Mouse (Mus musculus) thymus, adult 2 months (tissue): ENCODE measurements around the gene Rimbp2.

Experiments
- CTCF ChIP-seq: fragments of 200-500 bp; IDR thresholded peaks from 2 replicates; pipeline ENCODE4 v1.5.1; 2012; ENCODE audit warnings: mild to moderate bottlenecking, control low read depth, low read length, moderate library complexity, borderline replicate concordance; ENCODE audit not compliant: control insufficient read depth, poor library complexity, insufficient read depth; ENCODE audit errors: extremely low read depth
- POLR2A ChIP-seq: fragments of 200-500 bp; IDR thresholded peaks from 2 replicates; pipeline ENCODE4 v1.6.1; 2012; ENCODE audit warnings: mild to moderate bottlenecking, low read length, control low read depth, moderate library complexity; ENCODE audit not compliant: control insufficient read depth, poor library complexity, insufficient read depth; ENCODE audit errors: extremely low read depth

DNA sequence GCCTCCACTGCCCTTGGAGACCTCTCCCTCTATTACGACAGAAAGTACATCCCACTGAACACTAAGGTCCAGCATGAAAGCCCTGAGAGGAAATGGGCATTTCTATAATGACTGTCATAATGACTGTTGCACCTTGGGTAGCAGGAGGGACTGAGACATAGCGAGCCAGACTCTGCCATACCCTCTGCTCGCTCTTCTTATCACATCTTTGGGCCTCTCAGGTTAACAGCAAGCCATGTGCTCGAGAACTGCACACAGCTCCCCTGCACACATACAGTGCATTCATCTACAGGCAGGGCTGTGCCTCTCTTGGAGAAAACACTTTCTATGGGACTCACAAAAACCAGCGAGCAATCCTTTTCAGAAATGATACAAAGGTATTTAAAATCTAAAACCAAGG is 87.0 kb downstream of the Rimbp2 start:
- no peak for TF ChIP-seq CTCF
- no peak for TF ChIP-seq POLR2A
